Mouse (Mus musculus) heart, postnatal 0 days (tissue): ENCODE measurements around the gene Phyhd1.

Source experiments
- CTCF ChIP-seq: IDR thresholded peaks from 2 replicates; pipeline ENCODE4 v1.5.1; 2016; ENCODE audit warnings: antibody characterized with exemption, control low read depth, low read depth
- EP300 ChIP-seq: IDR thresholded peaks from 2 replicates; pipeline ENCODE4 v1.6.1; 2016; ENCODE audit warnings: antibody characterized with exemption, low read depth

DNA sequence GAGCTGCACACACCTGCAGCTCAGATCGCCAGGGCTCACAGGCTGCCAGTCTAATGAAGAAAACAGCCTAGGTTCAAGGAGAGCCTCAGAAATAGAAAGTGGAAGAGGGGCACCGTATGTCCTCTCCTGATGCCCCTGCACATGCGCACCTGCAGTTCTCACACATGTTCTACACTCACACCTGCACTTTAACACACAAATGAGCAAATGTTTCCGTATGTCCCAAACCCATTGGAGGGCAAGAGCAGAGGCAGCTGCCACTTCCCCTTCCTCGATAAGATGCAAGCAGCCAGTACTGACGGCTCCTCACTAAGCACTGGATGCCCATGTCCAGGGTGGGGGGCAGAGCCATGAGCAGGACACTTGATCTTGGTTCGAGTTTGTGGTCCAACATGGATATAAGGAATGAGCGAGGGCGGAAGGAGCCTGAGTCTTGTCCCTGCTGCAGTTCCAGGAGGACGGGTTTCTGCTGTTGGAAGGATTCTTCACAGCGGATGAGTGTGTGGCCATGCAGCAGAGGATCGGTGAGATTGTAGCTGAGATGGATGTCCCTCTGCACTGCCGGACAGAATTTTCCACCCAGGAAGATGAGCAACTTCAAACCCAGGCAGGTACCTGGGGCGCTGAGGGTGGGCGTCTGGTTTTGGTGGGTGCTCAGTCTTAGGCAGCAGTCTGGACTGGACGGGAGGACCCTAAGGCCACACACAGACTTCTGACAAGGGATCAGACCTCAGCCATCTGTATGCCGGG lies 3.4 kb downstream of the Phyhd1 start:
- TF ChIP-seq CTCF = no peak
- TF ChIP-seq EP300 = no peak
